ENCODE assay signal across 23 mouse cellular contexts in the genomic region with DNA sequence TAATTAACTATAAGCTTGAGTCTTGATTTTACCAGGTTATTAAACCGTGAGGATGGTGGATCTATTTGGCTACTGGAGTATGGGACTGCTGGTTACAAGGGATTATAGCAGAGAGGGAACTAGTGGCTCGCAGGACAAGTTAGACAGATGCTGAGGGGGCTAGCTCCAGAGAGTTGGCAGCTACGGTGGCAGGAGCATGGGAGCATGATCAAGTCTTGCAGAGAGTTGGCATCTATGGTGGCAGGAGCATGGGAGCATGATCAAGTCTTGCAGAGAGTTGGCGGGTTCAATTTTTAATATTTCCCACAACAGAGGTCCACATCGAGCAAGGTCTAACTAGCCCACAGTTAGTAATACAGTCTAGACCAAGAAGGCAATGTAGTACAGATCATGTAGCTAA. TPM values are rescaled to one million over a fixed set of nuclear protein-coding genes. Genes with fewer than 3 reads are reported as not detected.
"Had no signal": no experiment of that assay in that cellular context is flagged by ENCODE, and none has a peak within 500 bp of the region (broad histone marks: within the 10 kb centered on the region; RNA-seq: fewer than 3 reads in every experiment).

No protein-coding gene starts in this region.

- DNase-seq: gastrocnemius, postnatal 14 days; gastrocnemius, postnatal 36 days; heart, adult 11 months; heart, adult 2 months; heart, postnatal 14 days; heart, postnatal 36 days; kidney, adult 11 months; kidney, adult 2 months; kidney, adult 9 months; kidney, postnatal 14 days; kidney, postnatal 36 days had no signal

- H3K4me3 ChIP-seq: heart, adult 2 months; heart, embryonic 13.5 days; heart, embryonic 15.5 days; hindbrain, embryonic 13.5 days; hindbrain, embryonic 15.5 days; kidney, embryonic 15.5 days; limb, embryonic 13.5 days; limb, embryonic 15.5 days; liver, embryonic 12.5 days had no signal

- H3K27ac ChIP-seq: heart, adult 2 months; heart, embryonic 13.5 days; heart, embryonic 15.5 days; hindbrain, embryonic 13.5 days; hindbrain, embryonic 15.5 days; hindbrain, postnatal 0 days; kidney, embryonic 15.5 days; kidney, postnatal 0 days; limb, embryonic 13.5 days; limb, embryonic 15.5 days; liver, embryonic 12.5 days; liver, embryonic 14.5 days had no signal

RNA-seq across cellular contexts. Expression of gene Rasgrp1, which starts 37.9 kb away (rescaled TPM):
- total RNA-seq: gastrocnemius, adult 18-20 months had no signal
